Mouse (Mus musculus) midbrain, embryonic 11.5 days (tissue): ENCODE measurements around the gene Nfil3. TPM values are rescaled to one million over a fixed set of nuclear protein-coding genes. Genes with fewer than 3 reads are reported as not detected.

ENCODE experiments used
- ATAC-seq: fragments of 200-750 bp; cut with Nextera tagmentation; 2 replicates; pipeline ENCODE4 v1.8.0; 2017; ENCODE audit warnings: moderate TSS enrichment, moderate library complexity; ENCODE audit not compliant: low FRiP score
- DNase-seq: peaks from one replicate; pipeline ENCODE4 v3.0.0; 2015; ENCODE audit warnings: low spot score; ENCODE audit errors: missing footprints
- H3K27ac ChIP-seq: fragments of 300-500 bp; sonication (generic); 2 replicates; pipeline ENCODE4 v1.5.1; 2014; ENCODE audit warnings: low read depth, low read length
- H3K27me3 ChIP-seq: fragments of 300-500 bp; sonication (generic); 2 replicates; pipeline ENCODE4 v1.6.1; 2014; ENCODE audit warnings: mild to moderate bottlenecking, low read length, moderate library complexity, mixed read lengths; ENCODE audit not compliant: control insufficient read depth, insufficient read depth
- H3K36me3 ChIP-seq: fragments of 300-500 bp; sonication (generic); 2 replicates; pipeline ENCODE4 v1.6.1; 2014; ENCODE audit warnings: mild to moderate bottlenecking, low read length, moderate library complexity, mixed read lengths; ENCODE audit not compliant: control insufficient read depth, insufficient read depth
- H3K4me1 ChIP-seq: fragments of 300-500 bp; sonication (generic); 2 replicates; pipeline ENCODE4 v1.6.1; 2014; ENCODE audit warnings: low read length; ENCODE audit not compliant: control insufficient read depth, insufficient read depth
- H3K4me2 ChIP-seq: fragments of 300-500 bp; sonication (generic); 2 replicates; pipeline ENCODE4 v1.6.1; 2014; ENCODE audit warnings: mild to moderate bottlenecking, moderate library complexity
- H3K4me3 ChIP-seq: fragments of 300-500 bp; sonication (generic); 2 replicates; pipeline ENCODE4 v1.5.1; 2014; ENCODE audit warnings: low read depth, low read length
- H3K9ac ChIP-seq: fragments of 300-500 bp; sonication (generic); 2 replicates; pipeline ENCODE4 v1.6.1; 2014; ENCODE audit warnings: low read length
- H3K9me3 ChIP-seq: fragments of 300-500 bp; sonication (generic); 2 replicates; pipeline ENCODE4 v1.6.1; 2016; ENCODE audit warnings: low read length; ENCODE audit not compliant: control insufficient read depth
- WGBS: fragments of 180-500 bp; shearing (Covaris S2); extraction: QIAGEN DNeasy Blood & Tissue Kit; methylation state at CpG from one replicate; pipeline ENCODE4 v1.1.7; 2014; 5-methylcytosine and 5-hydroxymethylcytosine counted together
- polyA plus RNA-seq: library from polyadenylated mRNA; unstranded; fragments of >200 nt; fragmentation: Nextera tagmentation; extraction: Ambion mirVana; gene quantifications from 2 replicates; pipeline ENCODE4 v1.2.1, GENCODE M21; 2014

Gene Nfil3
- polyA plus RNA-seq: 18.3 and 19.3 TPM in 2 replicates

GRCm38 (mm10) chr13:52980951-52981421, at the start of gene Nfil3:
TSS of gene Nfil3 (minus strand) at chr13:52981073.
- no peaks in the 10 kb centered on the region for H3K36me3 ChIP-seq
- H3K27me3 ChIP-seq: peaks cover 18% of the 10 kb centered on the region
- H3K9ac ChIP-seq: peak within 1 kb of the TSS; percentile 87
- peak within 1 kb of the TSS; percentile 99 for H3K4me2 ChIP-seq
- peak within 1 kb of the TSS; percentile 91 for H3K4me3 ChIP-seq
- H3K9me3 ChIP-seq: no peaks in the 10 kb centered on the region
- under 1% methylated on average over 43 of the region's 79 CpGs for WGBS
- DNase-seq (no peak), ATAC-seq (peak; percentile 88)
- peaks cover 19% of the 10 kb centered on the region for H3K4me1 ChIP-seq
- H3K27ac ChIP-seq: peak within 1 kb of the TSS; percentile 76

DNA sequence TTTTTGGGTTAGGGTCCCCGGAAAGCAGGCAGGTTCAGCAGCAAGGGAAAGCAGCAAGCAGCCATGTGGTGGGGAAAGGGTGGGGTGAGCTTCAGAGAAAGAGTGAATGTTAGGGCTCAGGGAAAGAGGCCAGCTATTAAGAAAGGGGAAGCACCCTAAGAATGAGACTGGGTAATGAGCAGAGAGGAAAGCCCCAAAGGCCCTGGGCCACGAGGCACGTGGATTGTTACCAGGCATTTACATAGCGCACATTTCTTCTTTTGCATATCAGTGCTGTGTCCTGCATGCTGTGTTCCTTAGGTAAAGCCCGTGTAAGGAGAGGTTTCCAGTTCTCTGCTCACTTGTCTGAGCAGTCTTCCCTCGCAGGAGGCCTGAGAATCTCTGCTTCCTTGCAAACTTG, 43.4 kb upstream of the Nfil3 start:
- Histone ChIP-seq H3K4me2 (no peak overlapping the region), H3K9ac (no peak overlapping the region), H3K9me3 (no peaks in the 10 kb centered on the region), H3K27me3 (no peaks in the 10 kb centered on the region), H3K4me1 (no peaks in the 10 kb centered on the region), H3K27ac (no peak overlapping the region), H3K4me3 (no peak overlapping the region), H3K36me3 (no peaks in the 10 kb centered on the region)
- 41% methylated on average over 6 of the region's 6 CpGs for WGBS
- no peak for DNase-seq
- ATAC-seq: no peak

- WGBS: 78% methylated on average over 3 of the region's 3 CpGs
- ATAC-seq: no peak
- Histone ChIP-seq H3K36me3 (no peaks in the 10 kb centered on the region), H3K27me3 (no peaks in the 10 kb centered on the region), H3K27ac (no peak overlapping the region), H3K9me3 (no peaks in the 10 kb centered on the region), H3K9ac (no peak overlapping the region), H3K4me3 (no peak overlapping the region), H3K4me2 (no peak overlapping the region), H3K4me1 (no peaks in the 10 kb centered on the region)
- no peak for DNase-seq
These were observed 39.4 kb upstream of the Nfil3 start for GRCm38 (mm10) chr13:53020282-53020681.

GRCm38 (mm10) chr13:53019532-53019931, 38.7 kb upstream of the Nfil3 start:
- DNase-seq (no peak), ATAC-seq (no peak)
- Histone ChIP-seq H3K9me3 (no peaks in the 10 kb centered on the region), H3K4me1 (no peaks in the 10 kb centered on the region), H3K4me2 (no peak overlapping the region), H3K9ac (no peak overlapping the region), H3K36me3 (no peaks in the 10 kb centered on the region), H3K27ac (no peak overlapping the region), H3K4me3 (no peak overlapping the region), H3K27me3 (no peaks in the 10 kb centered on the region)
- WGBS: 82% methylated on average over 6 of the region's 9 CpGs

- no peaks in the 10 kb centered on the region for H3K9me3 ChIP-seq
- no peak overlapping the region for H3K9ac ChIP-seq
- no peak for ATAC-seq
- no peak overlapping the region for H3K4me3 ChIP-seq
- WGBS: 93% methylated on average over 6 of the region's 6 CpGs
- H3K36me3 ChIP-seq: no peaks in the 10 kb centered on the region
- no peaks in the 10 kb centered on the region for H3K27me3 ChIP-seq
- H3K4me2 ChIP-seq: no peak overlapping the region
- no peaks in the 10 kb centered on the region for H3K4me1 ChIP-seq
- H3K27ac ChIP-seq: no peak overlapping the region
- no peak for DNase-seq
These were observed 38.1 kb upstream of the Nfil3 start for GRCm38 (mm10) chr13:53018976-53019375.

GRCm38 (mm10) chr13:53017983-53018382, 37.1 kb upstream of the Nfil3 start:
- H3K9ac ChIP-seq: no peak overlapping the region
- no peaks in the 10 kb centered on the region for H3K36me3 ChIP-seq
- no peak overlapping the region for H3K4me2 ChIP-seq
- ATAC-seq (no peak), DNase-seq (no peak)
- no peak overlapping the region for H3K27ac ChIP-seq
- H3K9me3 ChIP-seq: no peaks in the 10 kb centered on the region
- H3K27me3 ChIP-seq: no peaks in the 10 kb centered on the region
- WGBS: 73% methylated on average over 6 of the region's 6 CpGs
- no peak overlapping the region for H3K4me3 ChIP-seq
- no peaks in the 10 kb centered on the region for H3K4me1 ChIP-seq

DNA sequence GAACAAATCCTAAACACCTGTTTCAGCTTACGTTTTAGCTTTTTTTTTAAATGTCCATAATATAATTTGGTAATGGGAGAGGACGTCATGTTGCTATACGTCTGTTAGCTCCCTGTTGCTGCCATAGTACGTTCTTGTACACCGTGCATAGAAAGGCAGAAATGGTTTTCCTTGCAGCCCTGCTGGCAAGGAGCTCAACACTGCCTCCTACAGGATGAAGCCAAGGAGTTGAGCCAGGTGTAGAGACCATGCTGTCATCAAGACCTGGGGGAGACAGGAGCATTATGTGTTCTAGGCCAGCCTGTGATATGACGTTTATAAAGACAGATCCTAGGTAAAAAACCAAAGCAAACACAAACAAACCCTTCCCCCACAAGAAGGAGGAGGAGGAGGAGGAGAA, 36.2 kb upstream of the Nfil3 start:
- no peak overlapping the region for H3K9ac ChIP-seq
- no peak overlapping the region for H3K4me3 ChIP-seq
- ATAC-seq: no peak
- 75% methylated on average over 6 of the region's 6 CpGs for WGBS
- H3K4me1 ChIP-seq: no peaks in the 10 kb centered on the region
- H3K36me3 ChIP-seq: no peaks in the 10 kb centered on the region
- H3K4me2 ChIP-seq: no peak overlapping the region
- no peak for DNase-seq
- H3K9me3 ChIP-seq: no peaks in the 10 kb centered on the region
- H3K27me3 ChIP-seq: no peaks in the 10 kb centered on the region
- H3K27ac ChIP-seq: no peak overlapping the region

DNA sequence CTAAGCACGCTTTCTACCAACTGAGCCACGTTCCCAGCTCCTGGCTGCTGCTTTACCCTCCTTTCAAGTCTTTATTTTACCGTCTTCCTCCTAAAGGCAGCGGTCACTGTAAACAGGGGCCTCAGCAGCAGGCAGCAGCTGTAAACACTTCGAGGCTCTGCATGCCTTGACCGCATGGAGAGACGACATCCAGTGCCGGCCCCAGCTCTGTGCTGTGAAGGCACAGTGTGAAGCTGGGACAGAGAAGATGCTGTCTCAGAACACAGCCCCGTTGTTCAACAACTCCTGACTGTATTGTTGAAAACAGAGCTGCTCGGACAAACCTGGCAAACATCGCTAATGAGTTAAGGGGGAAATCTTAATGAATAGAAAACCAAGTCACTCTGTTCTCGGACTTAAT, 30.6 kb upstream of the Nfil3 start:
- Histone ChIP-seq H3K27ac (no peak overlapping the region), H3K27me3 (no peaks in the 10 kb centered on the region), H3K9me3 (no peaks in the 10 kb centered on the region), H3K4me3 (no peak overlapping the region), H3K9ac (no peak overlapping the region), H3K4me2 (no peak overlapping the region), H3K36me3 (no peaks in the 10 kb centered on the region), H3K4me1 (peaks cover 3% of the 10 kb centered on the region; the same call in 1 of the 2 replicates)
- 45% methylated on average over 12 of the region's 12 CpGs for WGBS
- DNase-seq (no peak), ATAC-seq (no peak)

DNA sequence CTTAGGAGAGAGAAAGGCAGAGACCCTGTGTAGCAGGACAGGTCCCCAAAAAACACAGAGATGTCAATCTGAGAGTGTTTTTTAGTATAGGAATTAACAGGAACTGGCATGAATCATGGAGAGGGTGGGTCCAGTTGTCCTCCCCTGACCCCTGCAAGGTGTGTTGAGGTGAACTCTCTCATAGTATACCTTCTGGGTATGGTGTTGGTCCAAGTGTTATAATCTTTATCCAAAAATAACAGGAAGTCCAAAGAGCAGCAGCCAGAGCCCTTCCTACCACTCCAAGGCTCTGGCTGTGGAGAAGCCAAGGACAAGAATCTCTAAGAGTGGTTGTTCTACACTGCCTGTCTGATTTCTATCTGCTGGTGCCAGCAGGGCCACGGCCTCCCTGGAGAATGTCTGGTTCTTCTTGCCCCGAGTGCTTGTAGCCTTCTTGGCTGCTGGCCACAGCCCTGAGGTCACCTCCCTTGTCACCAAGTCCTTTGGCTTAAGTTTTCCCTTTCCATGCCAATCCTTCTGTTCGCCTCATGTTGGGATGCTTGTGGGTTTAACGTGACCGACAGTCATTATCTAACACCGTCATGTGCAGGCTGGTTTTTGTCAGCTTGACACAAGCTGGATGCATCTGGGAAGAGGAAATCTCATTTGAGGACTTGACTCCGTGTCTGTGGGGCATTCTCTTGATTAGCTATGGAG, 27.8 kb upstream of the Nfil3 start:
- H3K27me3 ChIP-seq: no peaks in the 10 kb centered on the region
- no peaks in the 10 kb centered on the region for H3K36me3 ChIP-seq
- H3K9me3 ChIP-seq: no peaks in the 10 kb centered on the region
- H3K4me3 ChIP-seq: no peak overlapping the region
- WGBS: 88% methylated on average over 7 of the region's 7 CpGs
- H3K4me1 ChIP-seq: peaks cover 3% of the 10 kb centered on the region; the same call in 1 of the 2 replicates
- H3K4me2 ChIP-seq: no peak overlapping the region
- DNase-seq (no peak), ATAC-seq (no peak)
- H3K27ac ChIP-seq: no peak overlapping the region
- no peak overlapping the region for H3K9ac ChIP-seq
